Mouse (Mus musculus) cerebellum, adult 9-11 months (tissue): ENCODE measurements at regions not wholly inside any gene's neighbourhood (a gene's known extent, or its start where the extent isn't known, plus 50 kb on each side); places are given as distances from the start of the nearest gene placed in this dataset.

Experiments
- DNase-seq: peaks from one replicate; pipeline ENCODE4 v3.0.0; 2022

DNA sequence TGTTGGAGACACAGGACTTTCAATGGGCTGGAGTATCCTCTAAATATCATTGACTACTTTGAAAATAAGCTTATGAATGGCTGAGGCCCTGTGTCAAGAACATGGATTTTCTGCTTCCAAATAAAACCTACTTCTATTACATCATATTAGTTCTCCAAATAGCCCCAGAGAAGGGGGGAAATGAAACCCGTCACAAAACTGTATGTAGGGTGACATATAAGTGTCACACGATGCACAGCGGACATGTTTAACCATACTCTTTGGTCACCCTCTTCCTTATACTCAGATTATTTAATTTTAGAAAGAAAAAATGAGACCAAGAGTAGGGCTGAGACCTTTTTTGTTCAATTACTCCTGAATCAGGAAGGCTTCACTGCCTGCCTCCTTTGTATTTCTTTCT is 189.2 kb upstream of the Creb1 start:
- no peak for DNase-seq

- peak; percentile 99 for DNase-seq
Measured at GRCm38 (mm10) chr1:64341596-64341995, 190.8 kb upstream of the Creb1 start.

GRCm38 (mm10) chr1:64338575-64338961 is 193.9 kb upstream of the Creb1 start:
- no peak for DNase-seq

GRCm38 (mm10) chr1:64337619-64338574 is 194.5 kb upstream of the Creb1 start:
- no peak for DNase-seq

DNA sequence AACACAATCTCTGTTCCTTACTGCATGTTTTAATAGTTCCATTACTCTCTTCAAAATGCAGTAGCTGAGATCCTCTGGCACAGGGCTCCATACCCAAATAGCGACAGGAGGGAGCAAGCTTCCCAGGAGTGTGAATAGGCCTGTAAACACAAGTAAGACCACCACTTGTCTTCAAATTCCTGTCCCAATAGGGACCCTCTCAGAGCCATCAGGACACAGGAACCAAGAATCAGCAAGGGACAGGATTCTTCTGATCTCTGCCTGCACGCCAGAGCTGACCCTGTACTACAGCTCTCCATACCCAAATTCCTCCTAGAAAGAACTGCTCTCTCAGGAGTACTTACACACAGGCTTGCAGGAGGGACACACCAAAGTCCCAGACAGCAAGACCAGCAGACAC is 200.9 kb upstream of the Creb1 start:
- no peak for DNase-seq

DNA sequence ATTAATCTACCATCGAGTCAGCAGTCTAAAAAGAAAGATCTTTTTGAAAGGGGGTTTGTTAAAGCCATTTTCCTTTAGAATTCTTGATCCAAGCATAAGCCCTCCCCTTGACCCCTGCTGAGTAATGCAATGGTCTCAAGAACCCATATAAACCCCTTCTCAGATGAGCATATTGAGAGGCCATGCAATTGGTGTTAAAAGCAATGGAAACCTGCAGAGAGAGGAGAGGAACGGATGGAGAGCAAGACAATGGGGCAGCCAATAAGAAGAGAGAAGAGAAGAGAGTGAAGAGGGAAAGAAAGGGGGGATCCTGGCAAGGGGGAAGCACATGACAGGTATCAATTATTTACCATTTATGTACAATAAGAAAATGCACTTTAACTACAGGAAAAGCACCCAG is 201.7 kb upstream of the Creb1 start:
- DNase-seq, result no peak

- no peak for DNase-seq
Measured at GRCm38 (mm10) chr1:64322197-64322596, 200.1 kb upstream of the Klf7 start.

DNA sequence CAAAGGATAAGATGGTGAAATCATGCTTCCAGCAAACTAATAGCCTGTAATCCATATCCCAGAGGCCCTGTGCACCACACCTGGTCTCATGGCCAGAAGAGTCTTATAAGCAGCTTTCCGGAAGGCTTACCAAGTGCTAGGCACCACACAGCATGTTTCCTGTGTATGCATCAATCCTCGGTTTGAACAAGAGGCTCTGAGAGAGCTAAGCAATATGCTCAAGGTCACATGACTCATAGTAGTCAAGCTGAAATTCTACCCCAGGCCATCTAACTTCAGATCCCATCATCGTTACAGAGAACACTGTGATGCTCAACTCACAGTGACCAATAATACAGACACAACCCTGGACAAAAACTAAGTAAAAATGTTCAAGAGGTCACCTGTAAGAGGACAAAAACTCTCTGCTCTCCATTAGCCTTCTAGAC is 197.1 kb upstream of the Klf7 start:
- no peak for DNase-seq

- DNase-seq, result peak; percentile 60
Measured at GRCm38 (mm10) chr1:64318440-64319154, 196.5 kb upstream of the Klf7 start.

DNA sequence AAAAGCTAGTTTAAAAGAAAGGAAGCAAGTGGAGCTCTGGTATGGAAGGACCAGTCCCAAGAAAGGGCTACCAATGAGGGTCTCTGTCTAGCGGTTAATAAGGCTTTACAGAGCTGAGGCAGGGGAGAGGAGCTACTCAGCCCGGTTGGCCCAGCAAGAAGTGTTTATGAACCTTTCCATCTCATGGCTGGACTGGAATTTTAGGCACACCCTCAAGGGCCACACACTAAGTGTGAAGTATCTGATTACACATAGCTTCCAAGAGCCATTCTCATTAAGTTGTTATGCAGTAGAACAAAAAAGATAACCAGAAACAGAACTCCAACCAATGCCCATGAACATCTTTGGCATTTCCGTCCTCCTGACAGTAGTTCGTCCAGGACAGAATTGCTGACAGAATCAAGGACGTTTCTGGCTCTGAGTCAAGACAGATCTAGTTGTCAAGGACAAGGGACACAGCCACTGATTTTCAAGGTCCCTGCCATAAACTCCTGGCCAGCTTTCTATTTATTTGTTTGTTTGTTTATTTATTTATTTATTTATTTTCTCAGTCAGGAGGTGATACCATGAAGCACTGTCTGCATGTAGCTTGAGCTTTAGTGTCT is 195.1 kb upstream of the Klf7 start:
- no peak for DNase-seq

GRCm38 (mm10) chr1:64311371-64311770 is 189.3 kb upstream of the Klf7 start:
- DNase-seq, result no peak

- no peak for DNase-seq
Measured at GRCm38 (mm10) chr1:64308560-64308959, 186.5 kb upstream of the Klf7 start.

GRCm38 (mm10) chr1:64308088-64308487 is 186.0 kb upstream of the Klf7 start:
- DNase-seq, result no peak

DNA sequence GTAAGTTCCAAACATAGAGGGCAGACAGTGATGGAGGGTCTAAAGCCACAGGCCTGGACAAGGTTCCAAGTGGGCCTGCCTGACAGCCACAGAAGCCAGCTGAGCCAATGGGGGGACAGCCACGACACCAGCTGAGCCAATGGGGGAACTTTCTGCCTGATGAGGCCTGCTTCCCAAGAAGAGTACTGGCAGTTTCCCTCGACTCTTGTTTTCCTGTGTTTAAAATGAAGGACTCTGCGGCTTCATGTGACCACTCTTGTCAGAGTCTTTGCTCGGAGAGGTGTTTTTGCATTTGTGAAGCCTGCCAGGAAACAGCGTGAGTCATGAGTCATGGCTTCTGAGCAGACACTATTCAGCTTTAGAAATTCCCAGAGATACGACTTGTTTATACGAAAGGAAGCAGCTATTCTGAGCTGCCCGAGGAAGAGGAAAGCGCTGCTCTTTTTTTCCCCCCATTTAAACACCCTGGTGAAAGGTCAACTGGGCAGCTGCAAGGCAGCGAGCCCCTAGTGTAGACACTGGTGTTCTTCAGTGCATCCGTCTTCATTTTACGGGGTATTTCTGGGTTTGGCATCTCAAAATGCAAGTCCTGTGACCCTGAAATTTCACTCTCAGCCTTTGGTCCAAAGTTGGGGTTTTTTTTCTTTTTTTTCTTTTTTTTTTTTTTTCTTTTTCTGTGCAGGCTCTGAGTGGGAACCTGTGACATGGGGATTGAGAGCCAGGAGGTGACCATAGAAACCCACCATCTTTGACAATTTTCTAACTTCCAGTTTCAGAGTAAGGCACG is 183.5 kb upstream of the Klf7 start:
- DNase-seq, result peak; percentile 81

DNA sequence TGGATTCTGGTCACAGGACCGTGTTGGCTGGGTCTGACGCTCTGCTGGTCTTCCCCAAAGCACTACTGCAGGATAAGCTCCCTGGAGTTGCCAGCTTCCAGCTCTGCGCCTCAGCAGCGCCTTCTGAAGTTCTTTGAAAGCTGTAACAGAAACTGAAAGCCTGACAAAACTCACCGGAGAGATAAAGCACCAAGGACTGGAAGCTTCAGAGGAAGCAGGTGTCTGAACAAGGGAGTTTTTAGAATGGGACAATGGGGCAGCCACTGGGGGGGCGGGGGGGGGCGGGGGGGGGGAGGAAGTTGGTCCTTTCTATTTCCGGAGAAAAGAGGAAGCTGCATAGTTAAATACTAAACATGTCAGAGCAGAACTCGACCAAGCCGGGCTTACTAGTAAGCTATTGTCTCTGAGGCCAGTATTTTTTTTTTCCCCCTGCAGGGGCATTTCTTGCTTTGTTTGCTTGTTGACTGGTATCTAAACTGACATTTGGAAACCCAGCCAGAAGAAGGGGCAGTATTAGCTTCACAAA is 180.8 kb upstream of the Klf7 start:
- DNase-seq, result no peak

DNA sequence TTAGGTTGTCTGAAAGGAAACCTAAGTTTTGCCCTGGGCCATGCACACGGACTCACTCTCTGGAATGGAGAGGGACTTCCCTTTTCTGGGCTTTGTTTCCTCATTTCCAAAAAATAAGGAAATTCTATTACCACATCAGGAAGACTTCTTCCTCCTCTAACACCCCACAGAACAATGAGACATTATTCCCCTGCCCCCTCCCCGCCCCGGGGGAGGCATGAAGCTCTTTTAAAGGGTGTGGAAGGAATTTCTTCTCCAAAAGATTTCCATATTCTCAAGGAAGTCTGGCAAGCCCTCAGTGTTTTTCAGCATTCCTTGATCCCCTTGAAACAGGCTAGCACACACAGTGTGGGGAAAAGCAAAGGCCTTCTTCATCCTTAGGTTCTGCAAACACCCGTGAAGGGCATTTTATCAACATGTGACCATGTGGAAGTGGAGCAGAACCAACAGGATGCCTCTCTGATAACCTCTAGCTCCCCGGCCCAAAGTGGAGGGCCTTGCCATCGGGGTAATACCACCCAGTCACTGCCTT is 179.5 kb upstream of the Klf7 start:
- DNase-seq, result no peak

- DNase-seq, result no peak
Measured at GRCm38 (mm10) chr1:64300951-64301529, 179.0 kb upstream of the Klf7 start.

DNA sequence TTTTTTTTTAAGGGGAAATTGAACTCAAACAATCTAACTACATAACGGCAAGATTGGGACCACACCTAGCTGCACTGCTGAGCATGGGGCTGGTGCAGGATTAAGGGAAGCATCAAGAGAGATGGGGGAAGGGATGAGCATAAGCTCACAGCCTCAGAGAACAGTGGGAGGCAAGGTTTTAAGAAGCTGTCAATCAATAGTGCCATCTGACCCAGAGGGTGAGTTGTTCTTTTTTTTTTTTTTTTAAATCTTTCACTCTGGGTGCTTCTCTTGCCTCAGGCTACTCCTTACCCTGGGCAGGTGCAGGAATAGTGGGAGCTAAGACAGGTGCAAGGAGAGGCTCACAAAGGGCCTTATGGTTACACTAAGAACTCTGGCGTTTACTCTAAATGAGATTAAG is 176.9 kb upstream of the Klf7 start:
- DNase-seq, result no peak

- DNase-seq, result no peak
Measured at GRCm38 (mm10) chr1:64298188-64298587, 176.1 kb upstream of the Klf7 start.

DNA sequence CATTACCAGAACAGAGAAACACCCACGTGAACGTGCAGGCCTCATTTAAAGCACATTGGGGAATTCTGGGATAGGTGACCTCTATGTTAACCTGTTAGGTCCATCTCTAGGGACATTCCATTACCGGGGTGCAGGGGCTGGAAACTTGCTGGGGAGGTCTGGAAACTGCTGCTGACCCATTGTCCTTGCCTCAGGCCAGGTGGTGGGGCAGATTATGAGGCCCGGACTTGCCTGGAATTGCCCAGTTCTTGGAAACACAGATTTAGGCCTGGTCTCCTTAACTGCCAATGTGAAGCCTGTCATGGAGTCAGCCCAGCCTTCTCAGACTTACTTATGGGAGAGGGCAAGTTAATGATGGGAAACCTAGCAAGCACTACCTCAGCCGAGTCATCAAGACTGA is 175.3 kb upstream of the Klf7 start:
- no peak for DNase-seq

DNA sequence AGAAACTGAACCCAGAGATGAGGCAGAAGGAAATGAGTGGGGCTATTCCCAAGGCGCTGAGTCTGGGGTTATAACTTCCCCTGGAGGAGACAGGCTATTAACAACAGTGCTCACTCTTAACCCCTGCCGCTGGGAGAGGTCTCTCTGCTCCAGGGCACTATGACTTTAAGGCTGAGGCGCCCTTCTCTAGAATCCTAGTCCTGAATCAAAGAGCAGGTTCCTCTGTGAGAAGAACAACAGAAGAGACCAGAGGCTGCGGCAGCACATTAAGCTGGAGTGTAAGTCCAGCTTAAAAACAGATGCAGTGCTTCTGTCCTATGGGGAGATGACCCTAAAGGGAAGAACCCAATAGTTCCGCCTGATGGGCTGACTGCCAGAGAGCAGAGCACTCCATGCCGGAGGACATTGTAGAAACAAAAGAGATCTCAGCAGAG is 173.4 kb upstream of the Klf7 start:
- DNase-seq, result no peak

DNA sequence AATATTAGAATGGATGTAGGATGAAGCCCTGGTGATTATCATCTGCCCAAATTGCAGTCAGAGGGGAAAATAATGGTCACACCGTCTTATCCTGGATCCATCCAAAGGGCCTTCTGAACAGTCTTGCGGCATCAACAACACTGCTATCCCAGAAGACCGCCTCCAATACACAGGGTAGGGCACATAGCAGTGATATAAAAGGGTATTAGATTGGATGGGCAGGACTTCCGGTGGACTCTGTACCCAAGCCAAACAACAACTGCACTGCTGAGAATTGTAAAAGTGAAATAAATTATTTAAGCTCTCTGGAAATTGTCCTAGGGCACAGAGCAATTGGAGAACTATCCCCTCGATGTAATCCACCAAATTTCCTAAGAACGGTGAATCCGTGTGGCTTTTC is 173.0 kb upstream of the Klf7 start:
- DNase-seq, result no peak
